Mouse (Mus musculus) CH12F3 (cell line): ENCODE measurements around the gene Fbln5.

Experiments
- in situ Hi-C: fragments of 300-500 bp; cut with MboI; formaldehyde crosslinking; loops from 2 replicates; pipeline ENCODE4 v1.14.3; 2020; ENCODE audit warnings: low sequenced_read_pairs

Fbln5 gene

GRCm38 (mm10) chr12:101818608-101819370 lies at the start of gene Fbln5:
Gene Fbln5, minus strand, starts transcription at chr12:101819055.
- in situ Hi-C loops = no loop called here

- in situ Hi-C loops = no loop called here
Measured at GRCm38 (mm10) chr12:101862286-101862964, 43.6 kb upstream of the Fbln5 start.

- in situ Hi-C loops = no loop called here
Measured at GRCm38 (mm10) chr12:101860256-101860655, 41.4 kb upstream of the Fbln5 start.

GRCm38 (mm10) chr12:101858011-101858410 lies 39.2 kb upstream of the Fbln5 start:
- in situ Hi-C loops = no loop called here

- in situ Hi-C loops = no loop called here
Measured at GRCm38 (mm10) chr12:101854336-101854735, 35.5 kb upstream of the Fbln5 start.

GRCm38 (mm10) chr12:101851846-101852564 lies 33.1 kb upstream of the Fbln5 start:
- in situ Hi-C loops = no loop called here

- in situ Hi-C loops = no loop called here
Measured at GRCm38 (mm10) chr12:101851314-101851713, 32.5 kb upstream of the Fbln5 start.

- in situ Hi-C loops = no loop called here
Measured at GRCm38 (mm10) chr12:101836546-101837274, 17.9 kb upstream of the Fbln5 start.

- in situ Hi-C loops = no loop called here
Measured at GRCm38 (mm10) chr12:101834715-101835114, 15.9 kb upstream of the Fbln5 start.

GRCm38 (mm10) chr12:101833776-101834175 lies 14.9 kb upstream of the Fbln5 start:
- in situ Hi-C loops = no loop called here

- in situ Hi-C loops = no loop called here
Measured at GRCm38 (mm10) chr12:101833115-101833506, 14.3 kb upstream of the Fbln5 start.

GRCm38 (mm10) chr12:101832179-101833114 lies 13.6 kb upstream of the Fbln5 start:
- in situ Hi-C loops = no loop called here

- in situ Hi-C loops = no loop called here
Measured at GRCm38 (mm10) chr12:101831221-101831620, 12.4 kb upstream of the Fbln5 start.

- in situ Hi-C loops = no loop called here
Measured at GRCm38 (mm10) chr12:101823161-101823560, 4.3 kb upstream of the Fbln5 start.

- in situ Hi-C loops = no loop called here
Measured at GRCm38 (mm10) chr12:101821596-101821995, 2.7 kb upstream of the Fbln5 start.

GRCm38 (mm10) chr12:101819570-101819969 lies 715 bp upstream of the Fbln5 start:
- in situ Hi-C loops = no loop called here

GRCm38 (mm10) chr12:101818246-101818607 lies 628 bp downstream of the Fbln5 start:
- in situ Hi-C loops = no loop called here

GRCm38 (mm10) chr12:101816810-101817209 lies 2.0 kb downstream of the Fbln5 start:
- in situ Hi-C loops = no loop called here

GRCm38 (mm10) chr12:101815796-101816195 lies 3.1 kb downstream of the Fbln5 start:
- in situ Hi-C loops = no loop called here

GRCm38 (mm10) chr12:101814423-101814822 lies 4.4 kb downstream of the Fbln5 start:
- in situ Hi-C loops = no loop called here
